Mouse (Mus musculus) monocyte, adult 59 days (primary cell): ENCODE data around the gene Rnasek. TPM values are rescaled to one million over a fixed set of nuclear protein-coding genes. Genes with fewer than 3 reads are reported as not detected.

Source experiments
- total RNA-seq, 2 experiments: library from RNA; stranded (reverse); gene quantifications; one replicate each; pipeline ENCODE4 v1.2.4; 2023

The Rnasek gene
- 100 to 1,000 TPM; 119 to 173 TPM for total RNA-seq

GRCm38 (mm10) chr11:70239541-70240279 lies at the start of gene Rnasek, which contains the start of gene Gm21988:
Gene Rnasek, minus strand, starts transcription at chr11:70239842.
Gene Gm21988, minus strand, starts transcription at chr11:70239830.

DNA sequence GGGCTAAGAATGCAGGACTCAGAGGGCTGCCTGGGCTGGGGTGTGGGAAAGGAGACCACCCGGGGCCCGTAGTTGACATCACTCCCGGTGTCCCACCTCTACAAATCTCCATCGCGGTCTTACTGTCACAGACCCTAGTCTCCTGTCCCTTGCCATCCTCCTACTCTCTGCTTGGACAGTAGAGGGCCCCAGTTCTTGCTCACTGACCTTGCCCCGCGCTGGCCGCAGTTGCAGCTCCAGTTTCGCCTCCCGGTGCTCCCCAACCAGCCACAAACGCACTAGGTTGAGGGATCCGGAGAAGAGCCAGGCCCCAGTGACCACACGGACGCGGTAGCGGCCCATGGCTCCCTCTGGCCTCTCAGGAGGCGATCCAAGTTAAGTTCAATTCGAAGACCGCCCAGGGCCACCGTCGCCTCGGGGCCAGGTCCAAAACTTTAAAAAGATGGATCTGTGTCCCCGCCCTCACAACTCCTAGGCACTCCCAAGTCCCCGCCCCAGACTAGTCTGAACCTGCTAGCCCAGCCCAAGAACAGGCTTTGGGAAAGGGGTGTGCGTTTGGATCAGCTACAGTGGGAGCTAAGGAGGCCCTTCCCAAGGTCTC lies 15.4 kb upstream of the Rnasek start, which contains the start of gene Alox12:
Alox12 (minus strand) TSS at position 423 of the 601 bp plus-strand sequence.

DNA sequence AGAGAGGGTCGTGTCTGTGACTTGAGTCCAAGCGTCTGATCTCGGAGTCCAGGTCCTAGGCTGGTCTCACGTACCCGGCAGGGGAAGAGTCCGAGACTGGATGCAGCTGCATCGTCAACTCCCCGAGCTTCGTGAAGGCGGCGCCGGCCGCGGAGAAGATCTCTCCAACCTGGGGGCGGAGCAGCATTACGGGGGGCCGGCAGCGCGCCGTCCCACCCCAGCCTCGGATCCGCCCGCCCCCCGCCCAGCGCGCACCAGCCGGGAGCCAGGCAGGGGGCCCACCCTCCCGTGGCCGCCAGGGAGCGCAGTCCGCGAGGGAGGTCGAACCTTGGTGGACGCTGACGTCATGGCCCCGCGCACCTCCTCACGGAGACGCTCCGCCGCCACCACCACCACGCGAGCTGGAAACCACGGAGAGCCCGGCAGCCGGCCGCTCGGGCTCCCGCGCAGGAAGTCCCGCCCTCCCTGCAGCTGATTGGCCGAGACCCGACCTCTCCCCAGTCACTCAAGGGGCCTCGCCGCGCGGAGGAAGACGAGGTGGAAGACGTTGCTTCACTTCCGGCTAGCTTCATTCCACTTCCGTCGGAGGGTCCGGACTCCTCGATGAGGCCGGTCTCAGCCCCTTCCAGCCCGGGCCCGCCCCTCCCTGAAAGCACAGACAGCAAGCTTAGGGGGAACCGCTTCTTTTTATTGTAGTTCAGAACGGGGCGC lies 2.0 kb downstream of the Rnasek start, which contains the start of gene 0610010K14Rik:
0610010K14Rik (minus strand) TSS at position 458 of the 711 bp plus-strand sequence.

GRCm38 (mm10) chr11:70229260-70230010 lies 10.2 kb downstream of the Rnasek start, which contains the start of gene Bcl6b:
Gene Bcl6b, minus strand, starts transcription at chr11:70229798.

DNA sequence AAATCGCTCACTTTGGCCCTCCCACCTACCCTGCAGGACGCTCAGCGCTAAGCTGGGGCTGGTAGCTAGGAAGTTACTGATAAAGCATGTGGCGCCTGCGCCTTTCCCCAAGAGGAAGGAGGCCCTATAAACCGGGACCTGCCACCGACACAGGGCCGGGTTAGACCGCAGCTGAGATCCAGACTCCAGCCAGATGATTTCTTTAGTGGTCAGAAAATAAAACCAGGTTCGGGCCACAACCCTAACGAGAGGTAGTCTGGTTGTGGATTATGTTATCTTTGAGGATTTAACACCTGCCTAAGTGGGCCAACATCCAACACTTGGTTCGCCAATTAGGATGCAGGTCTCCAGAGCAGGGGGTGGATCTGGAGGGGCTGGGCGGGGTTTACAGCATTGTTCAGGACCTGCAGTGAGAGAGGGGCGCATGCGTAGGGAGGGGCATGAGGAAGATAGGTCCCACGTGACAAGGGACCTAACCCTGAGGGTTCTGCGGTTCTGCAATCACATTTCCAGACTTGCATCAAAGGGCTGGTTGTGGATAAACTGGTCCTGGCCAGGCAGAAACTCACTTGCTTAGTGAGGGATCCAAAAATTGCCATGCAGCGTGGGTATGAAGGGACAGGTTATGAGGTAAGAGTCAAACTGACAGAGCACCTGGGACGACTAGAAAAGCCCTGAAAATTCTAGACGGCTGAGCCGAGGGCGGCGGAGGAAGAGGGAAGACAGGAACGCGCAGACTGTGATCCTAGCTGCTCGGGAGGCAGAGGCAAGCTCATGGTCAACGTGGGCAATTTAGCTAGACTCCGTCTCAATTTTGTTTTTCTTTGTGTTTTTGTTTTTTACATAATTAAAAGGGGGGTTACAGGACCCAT lies 18.7 kb downstream of the Rnasek start, which contains the start of gene Slc16a13:
Slc16a13 (minus strand) TSS at position 334 of the 872 bp plus-strand sequence.

DNA sequence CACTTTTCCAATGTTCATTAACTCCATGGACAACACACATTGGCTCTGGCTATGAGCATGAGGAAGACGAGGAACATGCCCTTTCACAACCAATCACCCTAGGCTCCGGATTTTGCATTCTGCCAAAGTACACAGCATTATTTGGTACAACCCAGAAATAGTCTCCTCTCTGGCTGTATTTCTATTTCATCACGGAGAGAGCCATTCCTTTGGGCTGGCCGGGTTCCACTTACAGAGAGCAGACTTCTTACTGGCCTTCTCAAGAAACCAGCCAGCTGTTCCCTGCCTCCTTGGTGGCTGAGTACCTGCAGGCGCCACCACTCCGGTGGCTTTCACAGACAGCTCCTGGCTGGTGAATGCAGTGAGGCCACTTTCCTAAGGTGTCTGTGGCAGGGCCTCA lies 27.2 kb downstream of the Rnasek start, which contains the start of gene Slc16a11:
Slc16a11 (plus strand) TSS at position 330 of the 400 bp plus-strand sequence.

Other genes with a start within 250 kb of the Rnasek start
- gene Gabarap, start 248.7 kb downstream of the Rnasek start, total RNA-seq, result 100 to 1,000 TPM; 469 to 485 TPM
- 10 to 100 TPM; 64.3 to 77.5 TPM for gene Phf23, start 244.1 kb downstream of the Rnasek start, total RNA-seq
- gene Dvl2, start 239.2 kb downstream of the Rnasek start, total RNA-seq, result 10 to 100 TPM; 30.2 to 33.6 TPM
- 10 to 100 TPM; 43.9 to 56.5 TPM for gene Acadvl, start 224.4 kb downstream of the Rnasek start, total RNA-seq
- gene Dlg4, start 222.9 kb downstream of the Rnasek start, total RNA-seq, result 10 to 100 TPM; 11.0 to 19.4 TPM
- not detected for gene Asgr1, start 185.8 kb downstream of the Rnasek start, total RNA-seq
- 1 to 10 TPM; 3.7 to 3.8 TPM for gene Asgr2, start 147.2 kb downstream of the Rnasek start, total RNA-seq
- gene Mgl2, start 109.5 kb downstream of the Rnasek start, total RNA-seq, result 1 to 10 TPM; 7.0 to 7.1 TPM
- gene Clec10a, start 83.6 kb downstream of the Rnasek start, total RNA-seq, result 10 to 100 TPM; 57.0 to 63.9 TPM
- not detected for gene Slc16a11, start 27.1 kb downstream of the Rnasek start, total RNA-seq
- 1 to 10 TPM; 4.2 to 6.0 TPM for gene Slc16a13, start 18.8 kb downstream of the Rnasek start, total RNA-seq
- not detected for gene Bcl6b, start 10.0 kb downstream of the Rnasek start, total RNA-seq
- 10 to 100 TPM; 43.5 to 48.2 TPM for gene 0610010K14Rik, start 1.9 kb downstream of the Rnasek start, total RNA-seq
- 1 to 10 TPM; 4.6 to 5.0 TPM for gene Gm21988, start within 50 bp of the Rnasek start, total RNA-seq
- gene Alox12, start 15.5 kb upstream of the Rnasek start, total RNA-seq, result under 1 TPM in 1 of 2 experiments, not detected in 1; 0.21 TPM
- not detected for gene Alox12e, start 82.8 kb upstream of the Rnasek start, total RNA-seq
- 10 to 100 TPM; 12.3 to 36.9 TPM for gene Alox15, start 112.2 kb upstream of the Rnasek start, total RNA-seq
- 10 to 100 TPM; 15.9 to 18.6 TPM for gene Pelp1, start 170.2 kb upstream of the Rnasek start, total RNA-seq
- gene Arrb2, start 192.8 kb upstream of the Rnasek start, total RNA-seq, result 100 to 1,000 TPM; 313 to 322 TPM
- gene Med11, start 212.1 kb upstream of the Rnasek start, total RNA-seq, result 10 to 100 TPM; 39.5 to 44.4 TPM
- gene Zmynd15, start 219.6 kb upstream of the Rnasek start, total RNA-seq, result 1 to 10 TPM; 1.0 to 1.8 TPM
- 10 to 100 TPM; 51.6 to 62.4 TPM for gene Cxcl16, start 220.1 kb upstream of the Rnasek start, total RNA-seq